Mouse (Mus musculus) 3T3-L1 (cell line): ENCODE measurements at regions not wholly inside any gene's neighbourhood (a gene's known extent, or its start where the extent isn't known, plus 50 kb on each side); places are given as distances from the start of the nearest gene placed in this dataset.
A peak's percentile ranks its signal among the peaks of the same experiment; 100 is the strongest.
"Not testable (repeated sequence)": the region's sequence is repeated elsewhere in the genome, so short reads cannot be mapped to it uniquely, and the experiment has no call there.

Source experiments
- DNase-seq: peaks from one replicate; pipeline ENCODE4 v3.0.0-alpha.2; 2015; ENCODE audit warnings: low read depth, low spot score

DNA sequence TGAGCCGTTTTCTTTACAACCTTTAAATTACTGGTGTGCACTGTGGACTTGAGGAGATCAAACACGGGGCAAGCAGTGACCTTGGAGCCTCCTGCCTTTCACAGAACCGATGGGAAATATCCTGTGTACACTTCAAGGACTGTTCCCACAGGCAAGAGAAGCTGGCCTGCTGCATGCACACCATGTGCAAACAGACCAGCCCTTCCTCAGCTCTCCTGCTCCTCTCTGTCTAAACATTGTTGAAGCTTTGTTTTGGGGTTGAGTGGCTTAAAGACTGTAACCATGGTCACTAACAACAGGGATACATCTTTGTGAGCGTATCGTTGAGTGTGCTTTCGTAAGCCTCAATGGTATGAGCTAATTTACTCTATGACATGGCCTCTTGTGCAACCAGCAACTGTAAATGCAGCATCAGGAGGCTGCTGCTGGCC, 50.2 kb upstream of the Agps start:
- no peak for DNase-seq

DNA sequence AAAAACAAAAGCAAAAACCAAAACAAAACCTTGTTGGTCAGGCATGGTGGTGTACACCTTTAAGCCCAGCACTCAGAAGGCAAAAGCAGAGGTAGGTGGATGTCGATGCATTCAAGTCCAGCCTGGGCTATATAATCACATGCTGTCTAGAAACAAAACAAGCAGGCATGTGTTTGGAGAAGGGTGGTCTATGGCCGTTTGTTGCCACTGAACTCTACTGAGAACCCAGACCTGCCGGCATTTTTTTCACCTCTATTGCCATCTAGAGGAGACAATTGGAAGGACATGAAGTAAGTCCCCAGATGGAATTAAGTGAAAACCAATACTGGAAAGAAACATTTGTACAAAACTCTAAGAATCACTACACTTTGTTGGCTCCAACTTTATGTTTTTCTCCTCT, 50.9 kb upstream of the Agps start:
- DNase-seq: peak; percentile 87

DNA sequence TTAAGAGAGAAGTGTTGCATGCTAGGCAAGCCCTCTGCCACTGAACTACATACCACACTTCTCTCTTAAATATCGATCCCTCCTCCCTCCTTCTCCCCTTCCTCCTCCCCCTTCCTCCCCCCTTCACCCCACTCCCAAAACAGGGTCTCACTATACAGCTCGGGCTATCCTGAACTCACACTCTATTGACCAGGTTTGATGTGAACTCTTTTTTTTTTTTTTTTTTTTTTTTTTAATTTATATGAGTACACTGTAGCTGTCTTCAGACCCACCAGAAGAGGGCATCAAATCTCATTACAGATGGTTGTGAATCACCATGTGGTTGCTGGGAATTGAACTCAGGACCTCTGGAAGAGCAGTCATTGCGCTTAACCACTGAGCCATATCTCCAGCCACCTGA, 53.3 kb upstream of the Agps start:
- not testable (repeated sequence) for DNase-seq

DNA sequence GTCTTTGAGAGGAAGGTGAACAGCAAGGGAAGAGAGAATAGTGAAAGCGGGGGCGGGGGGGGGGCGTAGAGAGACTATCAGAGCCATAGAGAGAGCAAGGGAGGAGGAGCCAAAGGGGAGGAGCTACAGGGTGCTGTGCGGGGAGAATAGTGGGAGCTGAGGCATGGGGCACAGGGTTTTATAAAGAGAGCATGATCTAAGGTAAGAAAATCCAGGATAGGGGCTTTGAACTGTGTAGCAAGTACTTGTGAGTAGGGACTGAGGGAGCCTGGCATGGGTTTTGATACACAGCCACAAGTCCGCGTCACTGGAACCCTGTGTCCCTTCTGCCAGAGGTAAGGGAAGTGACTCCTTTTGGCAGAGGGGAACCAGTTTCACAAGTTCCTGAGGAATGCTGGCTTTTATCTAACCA, 54.9 kb upstream of the Agps start:
- DNase-seq: no peak

DNA sequence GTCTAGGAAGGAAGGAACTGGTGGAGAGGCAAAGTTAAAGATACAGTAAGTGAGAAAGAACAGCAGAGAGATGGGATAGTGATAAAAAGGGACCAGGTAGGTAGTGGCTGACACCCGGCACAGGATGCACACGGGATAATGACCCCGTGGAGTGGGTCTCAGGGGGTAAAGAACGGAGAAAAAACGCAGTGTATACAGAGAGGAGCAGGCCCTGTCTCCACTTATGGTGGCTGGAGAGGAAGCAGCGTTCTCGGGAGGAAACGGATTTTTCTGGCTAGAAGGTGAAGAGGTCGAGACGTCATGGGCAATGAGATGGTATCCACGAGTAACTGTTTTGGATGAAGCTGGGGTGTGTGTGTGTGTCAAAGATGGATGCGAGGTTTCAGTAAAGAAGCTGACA, 55.4 kb upstream of the Agps start:
- no peak for DNase-seq

DNA sequence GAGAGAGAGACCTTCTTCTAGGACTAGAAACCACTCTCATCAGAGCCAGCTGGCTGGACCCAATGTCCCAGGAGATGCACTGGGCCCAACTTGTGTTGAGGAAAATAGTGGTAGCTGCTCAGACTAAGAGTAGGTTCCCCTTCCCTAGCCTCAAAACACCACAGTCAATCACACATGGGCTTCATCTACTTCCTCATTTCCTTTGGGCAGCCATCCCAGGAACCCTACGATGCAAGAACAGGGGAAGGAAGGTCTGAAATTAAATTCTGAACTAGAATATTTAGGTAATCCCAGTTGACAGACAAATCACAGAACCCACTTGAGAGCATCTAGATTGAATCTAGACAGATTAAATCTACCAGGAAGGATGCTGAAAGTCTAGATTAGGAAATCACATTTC, 56.8 kb upstream of the Agps start:
- no peak for DNase-seq

DNA sequence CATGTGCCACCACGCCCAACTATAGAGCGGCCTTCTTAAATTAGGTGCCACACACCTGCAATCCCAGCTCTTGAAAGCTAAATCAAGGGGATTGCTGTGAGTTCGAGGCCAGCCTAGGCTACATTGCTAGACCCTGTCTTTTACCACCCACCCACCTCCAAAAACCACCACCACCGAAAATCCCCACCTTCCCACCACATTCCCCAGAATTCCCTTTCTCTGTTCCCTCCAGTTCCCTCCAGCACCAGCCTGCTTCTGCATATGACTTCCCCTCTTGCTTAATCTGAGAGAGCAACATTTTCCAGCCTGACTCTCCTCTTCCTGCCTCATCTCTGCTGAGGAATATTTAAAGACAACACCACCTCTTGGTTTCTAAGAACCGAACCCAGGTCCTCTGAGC, 58.5 kb upstream of the Agps start:
- DNase-seq: no peak

DNA sequence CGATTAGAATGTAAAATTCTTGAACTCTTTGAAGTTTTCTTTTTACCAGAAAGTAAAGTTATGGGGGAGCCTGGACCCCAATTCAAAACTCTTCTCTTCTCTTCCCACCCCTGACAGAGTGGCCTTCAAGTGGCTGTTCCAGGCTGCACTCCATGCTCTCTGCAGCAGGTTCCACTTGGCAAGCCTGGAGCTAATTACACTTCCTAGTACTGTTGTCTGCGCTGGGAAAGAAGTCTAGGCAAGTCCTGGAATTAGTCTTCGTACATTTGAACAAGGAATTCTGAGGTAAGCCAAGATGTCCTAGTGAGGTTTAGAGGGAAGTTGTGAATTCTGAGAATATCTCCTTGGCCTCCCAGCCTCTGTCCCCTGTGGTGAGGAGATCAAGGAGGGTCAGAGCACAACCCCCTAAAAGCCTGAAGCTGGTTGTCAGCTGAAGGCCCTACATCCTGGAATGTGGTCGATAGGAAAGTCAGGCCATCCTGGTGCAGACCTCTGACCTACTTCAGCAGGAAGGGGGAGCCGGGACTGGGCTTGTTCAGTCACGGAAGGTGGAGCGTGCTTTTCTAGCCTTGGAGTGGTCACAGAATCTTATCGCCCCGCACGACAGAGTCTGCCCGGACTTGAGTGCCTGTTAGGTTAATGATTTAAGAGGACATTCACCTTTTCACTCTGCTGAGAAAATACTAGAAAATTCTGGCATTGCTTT, 59.6 kb upstream of the Agps start:
- no peak for DNase-seq

DNA sequence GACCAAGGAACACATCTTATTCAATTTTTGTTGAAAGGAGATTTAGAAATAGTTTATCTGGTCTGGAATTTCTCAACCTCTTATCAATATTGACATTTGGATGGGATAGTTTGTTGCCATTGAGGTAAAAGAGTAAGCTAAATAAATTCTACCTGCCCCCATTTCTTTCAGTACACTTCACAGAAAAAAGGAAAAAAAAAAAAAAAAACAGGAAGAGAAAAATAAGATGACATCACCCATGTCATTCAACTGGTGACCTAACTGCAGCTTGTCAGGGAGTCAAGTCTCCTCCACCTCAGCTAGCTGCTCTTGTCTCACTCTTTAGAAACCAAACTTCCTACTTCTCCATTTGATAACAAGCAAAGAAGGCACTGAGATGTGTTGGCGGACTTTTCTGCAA, 61.3 kb upstream of the Agps start:
- DNase-seq: no peak

DNA sequence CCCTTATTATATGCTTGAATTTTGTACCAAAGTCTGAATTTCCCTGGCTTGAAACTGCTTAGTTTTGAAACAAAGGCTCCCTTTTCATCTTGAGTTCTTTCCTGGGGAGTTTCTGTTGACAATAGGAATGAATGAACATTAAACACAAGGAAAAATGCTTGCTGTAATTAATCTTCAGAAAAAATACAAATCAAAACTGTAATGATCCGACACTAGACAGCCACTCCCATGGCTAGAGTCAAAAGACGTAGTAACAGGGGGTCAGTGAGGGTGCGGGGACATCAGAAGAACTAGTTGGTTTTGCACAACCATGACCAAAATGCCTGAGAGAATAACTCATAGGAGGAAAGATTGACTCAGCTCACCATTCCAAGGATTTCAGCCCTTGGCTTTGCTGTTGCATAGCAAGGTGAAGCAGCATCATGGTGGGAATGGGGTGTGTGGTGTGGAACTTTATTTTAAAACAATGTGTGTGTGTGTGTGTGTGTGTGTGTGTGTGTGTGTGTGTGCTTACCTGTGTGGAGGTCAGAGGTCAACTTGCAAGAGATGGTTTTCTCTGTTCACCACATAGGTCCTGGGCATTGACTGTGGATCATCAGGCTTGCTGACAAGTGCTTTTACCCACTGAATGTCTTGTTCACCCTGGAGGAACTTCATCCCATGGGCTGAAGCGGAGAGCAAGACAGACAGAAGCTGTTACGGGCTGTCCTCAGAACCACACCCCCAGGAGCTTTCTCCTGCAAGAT, 63.2 kb upstream of the Agps start:
- peak; percentile 77 for DNase-seq

DNA sequence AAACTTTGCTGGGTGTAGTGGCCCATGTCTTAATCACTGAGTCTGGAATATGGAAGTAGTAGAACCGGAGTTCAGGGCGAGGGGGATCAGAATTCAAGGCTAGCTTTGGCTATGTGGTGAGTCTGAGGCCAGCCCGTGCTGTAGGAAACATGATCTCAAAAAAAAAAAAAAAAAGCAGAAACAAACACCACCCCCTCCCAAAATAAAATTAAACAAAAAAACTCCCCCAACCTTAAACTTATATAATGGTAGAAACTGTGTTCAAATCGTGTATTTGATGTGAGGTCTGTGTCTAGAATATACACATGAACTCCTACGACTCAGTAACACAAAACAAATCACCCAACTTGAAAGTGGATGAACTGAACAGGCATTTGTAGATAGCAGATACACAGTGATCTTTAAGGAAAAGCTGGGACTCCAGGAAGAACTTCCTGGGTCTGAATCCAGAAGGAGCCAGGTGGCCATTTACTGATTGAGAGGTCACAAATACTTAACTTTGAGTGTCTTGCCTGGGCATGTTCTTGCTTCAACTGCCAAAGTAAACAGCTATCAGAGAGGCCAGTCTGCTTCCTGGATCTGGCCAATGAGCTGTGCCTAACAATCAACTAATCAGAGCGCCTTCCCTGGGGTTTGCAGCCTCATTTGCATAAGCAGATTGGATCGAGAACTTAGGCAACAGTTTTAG, 63.6 kb upstream of the Nfe2l2 start:
- peak; percentile 80 for DNase-seq

DNA sequence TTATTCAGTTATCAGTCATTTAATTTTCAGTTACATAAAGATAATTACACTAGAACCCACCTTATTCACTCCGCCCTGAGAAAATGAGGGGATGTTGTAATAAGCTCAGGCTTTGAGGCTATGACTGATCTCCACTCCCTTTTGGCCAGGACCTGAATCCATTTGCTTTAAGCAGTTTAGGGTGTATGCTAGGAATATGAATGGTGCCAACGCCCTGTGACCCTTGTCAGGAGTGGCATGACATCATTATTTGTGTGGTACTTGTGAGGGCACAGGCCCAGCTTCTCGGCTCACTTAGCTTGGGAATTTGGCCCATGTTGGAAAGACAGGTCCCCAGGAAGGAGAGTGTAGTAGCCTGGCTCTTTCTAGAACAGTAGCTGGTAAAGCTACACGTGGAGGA, 61.0 kb upstream of the Nfe2l2 start:
- no peak for DNase-seq

DNA sequence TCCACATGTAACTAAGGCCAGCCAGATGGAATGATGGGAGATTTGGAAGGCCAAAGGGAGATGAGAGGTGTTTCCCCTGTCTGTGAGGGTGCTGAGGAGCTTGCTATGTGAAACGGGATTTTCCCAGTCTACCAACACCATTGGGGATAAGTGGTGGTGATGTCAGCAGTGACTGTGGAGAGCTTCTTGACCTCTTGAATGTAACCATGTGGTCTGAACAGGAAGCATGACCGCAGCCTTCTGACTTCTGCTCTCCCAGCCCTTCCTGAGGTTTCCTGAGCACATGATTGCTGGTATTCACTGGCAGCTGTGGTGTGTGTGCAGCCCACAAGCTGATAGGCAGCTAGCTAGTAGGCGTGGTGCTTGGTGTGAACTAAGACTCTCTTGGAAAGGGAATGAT, 58.8 kb upstream of the Nfe2l2 start:
- peak; percentile 96 for DNase-seq

DNA sequence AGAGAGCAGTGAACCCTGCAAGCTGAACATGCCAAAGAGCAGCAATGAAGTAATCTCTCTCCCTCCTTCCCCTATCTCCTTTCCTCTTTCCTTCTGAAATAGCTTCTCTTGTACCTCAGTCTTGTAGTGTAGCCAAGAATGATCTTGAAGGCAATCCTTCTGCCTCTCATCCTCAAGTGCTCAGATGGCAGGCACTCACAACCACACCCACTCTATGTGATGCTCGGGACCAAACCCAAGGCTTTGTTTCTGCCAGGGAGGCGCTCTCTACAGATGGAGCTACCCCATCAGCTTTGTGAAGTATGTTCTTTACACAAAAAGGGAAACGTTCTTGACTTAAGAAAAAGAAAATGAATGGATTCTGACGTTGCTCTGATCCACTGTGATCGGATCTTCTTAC, 57.6 kb upstream of the Nfe2l2 start:
- no peak for DNase-seq

DNA sequence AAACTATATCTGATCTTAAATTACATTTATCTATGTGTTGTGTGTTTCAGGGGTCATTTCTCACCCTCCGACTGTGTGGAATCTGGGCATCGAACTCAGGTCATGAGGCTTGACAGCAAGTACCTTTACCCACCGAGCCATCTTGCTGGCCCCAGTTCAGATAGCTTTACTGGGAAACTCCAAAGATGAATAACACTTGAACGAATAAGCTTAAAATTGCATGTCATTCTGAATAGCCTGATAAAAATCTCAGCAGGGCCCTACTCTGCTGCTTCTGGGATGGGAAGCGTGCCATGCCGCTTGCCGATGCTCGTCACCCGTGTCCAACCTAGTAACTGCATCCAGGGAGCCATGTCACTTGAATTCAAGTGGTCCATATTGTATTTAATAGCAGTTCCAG, 57.2 kb upstream of the Nfe2l2 start:
- no peak for DNase-seq

DNA sequence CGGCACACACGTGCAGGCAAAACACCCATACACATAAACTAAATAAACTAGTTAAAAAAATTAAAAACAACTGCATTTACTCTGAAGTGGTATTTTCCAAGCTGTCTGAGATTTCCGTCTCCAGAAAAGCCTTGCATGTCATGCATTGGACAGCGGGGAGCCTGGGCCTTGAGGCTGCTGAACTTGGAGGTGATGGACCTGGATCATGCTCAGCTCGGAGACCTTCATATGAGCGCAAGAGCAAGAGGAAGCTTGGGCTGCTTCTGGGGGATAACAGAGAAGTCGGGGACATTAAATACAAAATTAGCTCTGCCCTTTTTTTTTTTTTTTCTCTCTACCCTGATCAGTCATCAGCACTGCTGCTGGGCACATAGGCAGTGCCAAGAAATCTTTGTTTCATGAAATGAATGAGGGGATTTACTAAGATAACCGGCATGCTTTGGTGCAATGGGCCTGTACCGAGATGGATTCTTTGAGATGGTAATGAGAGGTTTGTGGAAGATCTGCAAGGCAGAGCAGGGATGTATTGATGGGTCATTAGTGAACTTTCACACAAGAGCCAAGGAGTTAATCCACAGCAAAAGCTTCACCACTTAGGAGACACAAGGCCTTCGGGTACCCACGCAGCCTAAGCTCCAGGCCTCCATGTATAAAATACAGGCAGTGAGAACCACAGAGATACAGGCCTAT, 54.9 kb upstream of the Nfe2l2 start:
- DNase-seq: no peak

DNA sequence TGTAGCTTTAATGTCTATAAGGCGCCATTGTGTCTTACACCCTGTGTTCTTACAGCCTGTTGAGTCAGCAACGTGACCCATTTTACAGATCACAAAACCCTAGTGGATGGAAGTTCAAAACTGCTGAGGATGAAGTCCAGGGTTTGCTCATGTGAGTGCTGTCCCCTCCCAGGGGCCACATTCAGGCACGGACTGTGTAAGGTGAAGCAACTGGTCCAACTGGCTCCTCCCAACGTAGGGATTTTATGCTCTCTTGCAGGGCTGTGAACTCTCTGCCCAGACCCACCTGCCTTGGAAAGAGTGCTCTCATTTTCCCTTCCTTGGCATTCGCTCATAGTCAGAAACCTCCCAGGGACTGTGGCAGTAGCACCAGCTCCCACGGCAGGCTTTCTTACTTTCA, 53.8 kb upstream of the Nfe2l2 start:
- no peak for DNase-seq

DNA sequence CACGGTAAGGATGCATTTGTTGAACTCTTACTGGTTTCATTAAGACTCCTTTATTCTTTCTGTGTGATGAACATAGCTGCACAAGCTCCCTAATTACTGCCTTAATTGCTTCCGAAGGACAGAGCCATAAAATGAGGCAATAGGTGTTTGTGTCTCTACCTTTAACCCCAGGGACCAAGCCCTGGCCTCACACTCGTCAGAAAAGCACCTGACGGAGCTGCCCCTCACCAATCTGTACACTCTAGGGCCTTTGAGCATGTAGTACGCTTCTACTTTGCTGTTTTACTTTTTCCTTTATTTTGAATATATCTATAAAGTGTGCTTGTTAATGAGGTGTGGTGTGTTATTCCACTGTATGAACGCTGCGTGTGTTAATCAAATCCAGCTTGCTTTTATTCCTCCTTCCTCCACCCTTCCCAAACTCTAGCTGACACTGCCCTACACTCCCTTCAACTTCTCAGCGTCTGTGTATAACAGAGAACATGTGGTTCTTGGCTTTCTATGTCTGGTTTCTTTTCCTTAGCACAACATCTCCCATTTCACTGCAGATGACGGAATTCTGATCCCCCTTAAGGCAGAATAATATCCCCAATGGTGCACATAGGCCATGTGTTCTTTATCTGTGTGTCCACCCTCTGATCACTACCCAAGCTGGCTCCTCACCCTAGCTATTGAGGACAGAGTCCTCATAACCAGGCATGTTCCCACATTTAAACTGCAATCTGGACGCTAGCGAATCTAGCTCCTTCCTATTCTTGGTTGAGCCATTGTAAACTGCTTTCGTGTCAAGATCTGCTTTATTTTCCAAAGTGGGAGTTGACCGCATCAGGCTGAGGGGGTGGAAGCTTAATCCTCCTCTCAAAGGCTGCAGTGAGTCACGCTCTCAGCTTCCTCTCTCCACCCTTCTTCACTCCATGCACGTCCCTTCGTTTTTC, 52.5 kb upstream of the Nfe2l2 start:
- peak; percentile 68 for DNase-seq

DNA sequence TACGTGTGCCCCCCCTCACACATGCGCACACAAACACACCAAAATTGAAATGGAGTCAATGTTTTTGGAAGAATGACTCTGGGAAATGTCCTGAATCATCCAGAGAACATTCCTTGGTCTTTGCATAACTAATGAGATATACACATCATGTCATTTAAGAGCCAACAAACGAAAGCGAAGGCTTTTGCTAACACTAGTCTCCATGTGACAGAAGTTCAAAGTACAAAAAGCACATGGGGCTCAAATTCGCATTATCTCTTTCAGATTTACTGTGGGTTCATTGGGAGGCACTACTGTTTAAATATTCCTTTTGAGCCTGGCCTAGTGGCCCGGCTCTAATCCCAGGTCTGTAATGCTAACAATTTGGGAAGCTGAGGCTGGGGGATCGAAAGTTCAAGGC, 50.2 kb upstream of the Nfe2l2 start:
- no peak for DNase-seq
